Mouse (Mus musculus) thymus, postnatal 25 days (tissue): Measurements from ENCODE around the gene Myo1e.

ENCODE experiments used
- DNase-seq: peaks from one replicate; pipeline ENCODE4 v3.0.0; 2022

Myo1e gene

GRCm38 (mm10) chr9:70379502-70380467 is 172.6 kb downstream of the Myo1e start:
- DNase-seq, result no peak

- no peak for DNase-seq
Observed at GRCm38 (mm10) chr9:70382091-70382490, 174.9 kb downstream of the Myo1e start.

GRCm38 (mm10) chr9:70383750-70384149 is 176.6 kb downstream of the Myo1e start:
- no peak for DNase-seq

- no peak for DNase-seq
Observed at GRCm38 (mm10) chr9:70384494-70384893, 177.3 kb downstream of the Myo1e start.

GRCm38 (mm10) chr9:70384958-70385728 is 178.0 kb downstream of the Myo1e start:
- no peak for DNase-seq

GRCm38 (mm10) chr9:70387410-70388119 is 180.4 kb downstream of the Myo1e start:
- DNase-seq, result no peak

- no peak for DNase-seq
Observed at GRCm38 (mm10) chr9:70389548-70389947, 182.4 kb downstream of the Myo1e start.

GRCm38 (mm10) chr9:70391042-70391441 is 183.9 kb downstream of the Myo1e start:
- no peak for DNase-seq

- DNase-seq, result no peak
Observed at GRCm38 (mm10) chr9:70391660-70392562, 184.8 kb downstream of the Myo1e start.

- peak; percentile 18 for DNase-seq
Observed at GRCm38 (mm10) chr9:70392563-70392907, 185.4 kb downstream of the Myo1e start.

GRCm38 (mm10) chr9:70395617-70396016 is 188.5 kb downstream of the Myo1e start:
- peak; percentile 46 for DNase-seq

- no peak for DNase-seq
Observed at GRCm38 (mm10) chr9:70396083-70396482, 188.9 kb downstream of the Myo1e start.

- no peak for DNase-seq
Observed at GRCm38 (mm10) chr9:70401937-70402539, 194.9 kb downstream of the Myo1e start.

- no peak for DNase-seq
Observed at GRCm38 (mm10) chr9:70406596-70406995, 199.4 kb downstream of the Myo1e start.

- DNase-seq, result peak; percentile 27
Observed at GRCm38 (mm10) chr9:70408791-70409190, 201.6 kb downstream of the Myo1e start.

- DNase-seq, result no peak
Observed at GRCm38 (mm10) chr9:70409743-70410142, 202.6 kb downstream of the Myo1e start.

- DNase-seq, result no peak
Observed at GRCm38 (mm10) chr9:70410668-70411067, 203.5 kb downstream of the Myo1e start.

- no peak for DNase-seq
Observed at GRCm38 (mm10) chr9:70413038-70413437, 205.9 kb downstream of the Myo1e start.

- peak; percentile 47 for DNase-seq
Observed at GRCm38 (mm10) chr9:70416412-70416811, 209.3 kb downstream of the Myo1e start.

GRCm38 (mm10) chr9:70421257-70422056 is 214.3 kb downstream of the Myo1e start, which contains the start of gene Ccnb2:
Ccnb2 (minus strand) TSS chr9:70421547.
- peak; percentile 86 for DNase-seq

GRCm38 (mm10) chr9:70422661-70423060 is 215.5 kb downstream of the Myo1e start:
- DNase-seq, result no peak
